Mouse (Mus musculus) stomach, postnatal 0 days (tissue): ENCODE measurements around the gene Ssbp2. TPM values are rescaled to one million over a fixed set of nuclear protein-coding genes. Genes with fewer than 3 reads are reported as not detected.

ENCODE experiments used
- ATAC-seq: fragments of 200-750 bp; cut with Nextera tagmentation; 2 replicates; pipeline ENCODE4 v1.8.0; 2017; ENCODE audit not compliant: low FRiP score, low TSS enrichment
- DNase-seq: peaks from one replicate; pipeline ENCODE4 v3.0.0-alpha.2; 2016; ENCODE audit warnings: low spot score
- H3K27ac ChIP-seq: fragments of 300-500 bp; sonication (generic); replicated peaks from 2 replicates; pipeline ENCODE4 v1.5.1; 2014; ENCODE audit warnings: mild to moderate bottlenecking, control low read depth
- H3K27me3 ChIP-seq: fragments of 300-500 bp; sonication (generic); 2 replicates; pipeline ENCODE4 v1.6.1; 2014; ENCODE audit warnings: low read length; ENCODE audit not compliant: control insufficient read depth, insufficient read depth
- H3K36me3 ChIP-seq: fragments of 300-500 bp; sonication (generic); 2 replicates; pipeline ENCODE4 v1.6.1; 2014; ENCODE audit warnings: low read length, mixed read lengths; ENCODE audit not compliant: control insufficient read depth, insufficient read depth
- H3K4me1 ChIP-seq: fragments of 300-500 bp; sonication (generic); replicated peaks from 2 replicates; pipeline ENCODE4 v1.6.1; 2014; ENCODE audit warnings: antibody characterized with exemption; ENCODE audit not compliant: control insufficient read depth, insufficient read depth
- H3K4me2 ChIP-seq: fragments of 300-500 bp; sonication (generic); replicated peaks from 2 replicates; pipeline ENCODE4 v1.6.1; 2014; ENCODE audit warnings: low read depth, mild to moderate bottlenecking, control low read depth, moderate library complexity
- H3K4me3 ChIP-seq: fragments of 300-500 bp; sonication (generic); 2 replicates; pipeline ENCODE4 v1.5.1; 2014; ENCODE audit warnings: low read depth, low read length, control low read depth
- H3K9ac ChIP-seq: fragments of 300-500 bp; sonication (generic); 2 replicates; pipeline ENCODE4 v1.6.1; 2014; ENCODE audit warnings: mild to moderate bottlenecking, low read length, control low read depth, mixed read lengths
- H3K9me3 ChIP-seq: fragments of 300-500 bp; sonication (generic); 2 replicates; pipeline ENCODE4 v1.6.1; 2016; ENCODE audit warnings: low read length; ENCODE audit not compliant: control insufficient read depth
- CTCF ChIP-seq: IDR thresholded peaks from 2 replicates; pipeline ENCODE4 v1.5.1; 2016; ENCODE audit warnings: antibody characterized with exemption, low read depth, mild to moderate bottlenecking, moderate library complexity
- EP300 ChIP-seq: optimal IDR thresholded peaks from 2 replicates; pipeline ENCODE3; 2016; ENCODE audit warnings: antibody characterized with exemption
- WGBS: fragments of 180-500 bp; shearing (Covaris S2); extraction: QIAGEN DNeasy Blood & Tissue Kit; methylation state at CpG from one replicate; pipeline ENCODE4 v1.1.7; 2014; 5-methylcytosine and 5-hydroxymethylcytosine counted together
- polyA plus RNA-seq: library from polyadenylated mRNA; unstranded; fragments of >200 nt; fragmentation: Nextera tagmentation; extraction: Ambion mirVana; gene quantifications from 2 replicates; pipeline ENCODE4 v1.2.1, GENCODE M21; 2015

Gene Ssbp2
- polyA plus RNA-seq, 1 experiment from 2014 or later: 59.2 TPM

- no peaks in the 10 kb centered on the region for H3K36me3 ChIP-seq
- no peak overlapping the region for H3K4me3 ChIP-seq
- TF ChIP-seq CTCF (no peak), EP300 (no peak)
- H3K9me3 ChIP-seq: no peaks in the 10 kb centered on the region
- no peak overlapping the region for H3K27ac ChIP-seq
- DNase-seq (no peak), ATAC-seq (no peak)
- H3K27me3 ChIP-seq: no peaks in the 10 kb centered on the region
- WGBS: 42% methylated on average over 4 of the region's 4 CpGs
- no peak overlapping the region for H3K4me2 ChIP-seq
- H3K9ac ChIP-seq: no peak overlapping the region
- no peaks in the 10 kb centered on the region for H3K4me1 ChIP-seq
These were observed 594 bp upstream of the Ssbp2 start for GRCm38 (mm10) chr13:91459489-91459888.

- H3K4me3 ChIP-seq: peak overlapping the region; percentile 90
- no peak for TF ChIP-seq CTCF
- TF ChIP-seq EP300: peak; percentile 94
- DNase-seq (peak; percentile 99), ATAC-seq (peak; percentile 98)
- H3K4me2 ChIP-seq: peak overlapping the region; percentile 77
- peak overlapping the region; percentile 94 for H3K27ac ChIP-seq
- H3K36me3 ChIP-seq: no peaks in the 10 kb centered on the region
- under 1% methylated on average over 32 of the region's 70 CpGs for WGBS
- H3K27me3 ChIP-seq: no peaks in the 10 kb centered on the region
- no peaks in the 10 kb centered on the region for H3K4me1 ChIP-seq
- H3K9me3 ChIP-seq: no peaks in the 10 kb centered on the region
- peak overlapping the region; percentile 84 for H3K9ac ChIP-seq
These were observed 670 bp downstream of the Ssbp2 start for GRCm38 (mm10) chr13:91460621-91461284.

GRCm38 (mm10) chr13:91461299-91461698 lies 1.2 kb downstream of the Ssbp2 start:
- 2% methylated on average over 11 of the region's 61 CpGs for WGBS
- Histone ChIP-seq H3K4me1 (no peaks in the 10 kb centered on the region), H3K9me3 (no peaks in the 10 kb centered on the region), H3K9ac (peak overlapping the region; percentile 84), H3K36me3 (no peaks in the 10 kb centered on the region), H3K27me3 (no peaks in the 10 kb centered on the region), H3K27ac (peak overlapping the region; percentile 94), H3K4me2 (peak overlapping the region; percentile 70), H3K4me3 (peak overlapping the region; percentile 90)
- TF ChIP-seq EP300 (no peak), CTCF (no peak)
- DNase-seq: no peak
- peak; percentile 7 for ATAC-seq

GRCm38 (mm10) chr13:91461711-91462351 lies 1.7 kb downstream of the Ssbp2 start:
- WGBS: under 1% methylated on average over 50 of the region's 77 CpGs
- ATAC-seq: no peak; the same call in 1 of the 2 replicates

GRCm38 (mm10) chr13:91462395-91462794 lies 2.3 kb downstream of the Ssbp2 start:
- Histone ChIP-seq H3K27me3 (no peaks in the 10 kb centered on the region), H3K4me1 (no peaks in the 10 kb centered on the region), H3K36me3 (no peaks in the 10 kb centered on the region), H3K4me3 (peak overlapping the region; percentile 90), H3K27ac (peak overlapping the region; percentile 94; the same call in 1 of the 2 replicates), H3K9ac (peak overlapping the region; percentile 84), H3K9me3 (no peaks in the 10 kb centered on the region), H3K4me2 (peak overlapping the region; percentile 70)
- ATAC-seq (no peak), DNase-seq (no peak)
- no peak for TF ChIP-seq EP300
- TF ChIP-seq CTCF: no peak
- WGBS: 4% methylated on average over 2 of the region's 2 CpGs

More at GRCm38 (mm10) chr13:91461711-91462351, 1.7 kb downstream of the Ssbp2 start:
- no peaks in the 10 kb centered on the region for H3K9me3 ChIP-seq
- H3K4me1 ChIP-seq: no peaks in the 10 kb centered on the region
- H3K27me3 ChIP-seq: no peaks in the 10 kb centered on the region
- H3K27ac ChIP-seq: peak overlapping the region; percentile 94
- H3K9ac ChIP-seq: peak overlapping the region; percentile 84
- TF ChIP-seq CTCF (no peak), EP300 (no peak)
- H3K4me2 ChIP-seq: peak overlapping the region; percentile 70
- no peaks in the 10 kb centered on the region for H3K36me3 ChIP-seq
- peak; percentile 57 for DNase-seq
- peak overlapping the region; percentile 90 for H3K4me3 ChIP-seq

- peak overlapping the region; percentile 70; the same call in 1 of the 2 replicates for H3K4me2 ChIP-seq
These were observed 2.9 kb downstream of the Ssbp2 start for GRCm38 (mm10) chr13:91462893-91463481.

More at GRCm38 (mm10) chr13:91462893-91463481, 2.9 kb downstream of the Ssbp2 start:
- no peak for ATAC-seq
- no peaks in the 10 kb centered on the region for H3K4me1 ChIP-seq
- H3K9me3 ChIP-seq: no peaks in the 10 kb centered on the region
- H3K4me3 ChIP-seq: no peak overlapping the region
- no peaks in the 10 kb centered on the region for H3K27me3 ChIP-seq
- TF ChIP-seq CTCF: peak; percentile 67
- TF ChIP-seq EP300: no peak
- 15% methylated on average over 9 of the region's 9 CpGs for WGBS
- no peak overlapping the region for H3K9ac ChIP-seq
- no peaks in the 10 kb centered on the region for H3K36me3 ChIP-seq
- no peak for DNase-seq
- no peak overlapping the region for H3K27ac ChIP-seq
